Mouse (Mus musculus) G1E-ER4 (cell line): ENCODE data around the gene Mapkapk3. TPM values are rescaled to one million over a fixed set of nuclear protein-coding genes. Genes with fewer than 3 reads are reported as not detected.

ENCODE experiments used
- GATA1 ChIP-seq: IDR thresholded peaks from one replicate; pipeline ENCODE4 v1.8.0; 2012; ENCODE audit warnings: low read length, inconsistent platforms
- polyA plus RNA-seq: library from polyadenylated mRNA; stranded (reverse); fragments of >175 nt; gene quantifications from 2 replicates; pipeline ENCODE4 v1.2.3, GENCODE M21; 2012

Gene Mapkapk3
- 35.7 and 51.9 TPM in 2 replicates for polyA plus RNA-seq

DNA sequence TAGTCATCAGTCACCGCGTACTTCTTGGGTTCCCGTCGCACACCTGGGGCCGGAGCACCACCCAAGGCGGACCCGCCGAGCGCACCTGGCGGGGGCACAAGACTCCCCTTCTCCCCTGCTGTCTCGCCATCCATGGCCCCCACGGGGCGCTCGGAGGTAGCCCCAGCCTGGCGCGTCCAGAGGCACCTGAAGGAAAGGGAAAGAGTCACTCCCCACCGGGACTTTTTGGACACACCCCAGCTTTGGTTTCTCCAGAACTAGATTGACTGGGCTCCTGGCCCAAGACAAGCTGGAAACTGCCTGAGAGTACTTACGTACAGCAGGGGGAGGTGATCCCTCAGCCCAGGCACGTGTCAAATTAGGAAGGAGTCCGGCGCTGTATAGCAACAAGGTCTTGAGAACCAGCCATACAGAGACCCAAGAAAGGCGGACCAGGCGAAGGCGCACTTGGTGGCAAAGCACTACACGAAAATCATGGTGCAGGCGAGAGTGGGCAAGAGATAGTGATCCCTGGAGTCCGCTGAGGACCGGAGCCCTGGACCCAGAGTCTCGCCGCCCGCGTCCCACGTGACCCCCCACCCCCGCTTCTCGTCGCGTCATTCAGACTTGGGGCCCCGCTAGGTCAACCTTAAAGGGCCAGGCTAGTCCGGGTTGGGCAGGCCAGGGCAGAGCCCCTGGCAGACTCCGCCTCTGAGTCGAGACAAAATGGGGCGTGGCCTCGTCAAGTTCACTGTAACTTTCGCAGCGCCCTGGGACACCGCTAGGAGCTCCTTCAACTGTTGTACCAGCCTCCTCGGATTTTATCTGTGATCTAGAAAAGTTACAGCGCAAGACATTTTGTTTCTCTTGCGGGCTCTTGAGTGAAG, at the start of gene Mapkapk3:
Mapkapk3 (minus strand) TSS at position 667 of the 866 bp plus-strand sequence.
- no peak for TF ChIP-seq GATA1

DNA sequence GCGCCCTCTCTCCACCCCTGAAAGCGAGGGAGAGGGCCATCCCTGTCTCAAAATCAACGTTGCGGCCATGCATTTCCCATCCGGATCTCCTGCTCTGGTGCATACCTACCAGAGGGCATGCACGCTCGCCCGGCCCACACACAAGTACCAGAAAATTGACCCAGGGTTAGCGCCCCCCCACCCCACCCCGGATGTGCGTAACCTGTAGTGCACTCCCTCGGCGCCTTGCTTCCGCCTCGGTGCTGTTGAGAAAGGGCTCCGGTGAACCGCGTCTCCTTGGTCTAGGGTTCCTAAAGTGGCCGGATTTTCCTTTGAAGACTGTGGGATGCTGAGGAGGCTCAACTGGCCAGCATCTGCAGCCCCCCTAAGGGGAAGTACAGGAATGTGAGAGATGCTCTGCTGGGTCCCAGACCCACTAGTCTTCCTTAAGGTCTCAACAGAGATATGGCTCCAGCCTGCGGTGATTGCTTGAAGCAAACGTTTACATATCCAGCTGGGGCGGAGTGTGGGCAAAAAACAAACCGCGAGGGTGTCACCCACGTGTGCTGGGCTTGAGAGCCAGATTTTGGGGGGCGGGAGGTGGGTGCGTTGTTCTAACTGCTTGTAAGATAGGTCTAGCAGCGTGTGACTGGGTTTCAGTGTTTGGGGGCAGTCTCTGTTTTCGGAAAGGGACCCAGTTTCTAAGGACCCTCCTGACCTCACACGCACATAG, 48.7 kb upstream of the Mapkapk3 start, which contains the start of gene Hemk1:
Hemk1 (minus strand) TSS at position 179 of the 712 bp plus-strand sequence.
- TF ChIP-seq GATA1 = no peak

DNA sequence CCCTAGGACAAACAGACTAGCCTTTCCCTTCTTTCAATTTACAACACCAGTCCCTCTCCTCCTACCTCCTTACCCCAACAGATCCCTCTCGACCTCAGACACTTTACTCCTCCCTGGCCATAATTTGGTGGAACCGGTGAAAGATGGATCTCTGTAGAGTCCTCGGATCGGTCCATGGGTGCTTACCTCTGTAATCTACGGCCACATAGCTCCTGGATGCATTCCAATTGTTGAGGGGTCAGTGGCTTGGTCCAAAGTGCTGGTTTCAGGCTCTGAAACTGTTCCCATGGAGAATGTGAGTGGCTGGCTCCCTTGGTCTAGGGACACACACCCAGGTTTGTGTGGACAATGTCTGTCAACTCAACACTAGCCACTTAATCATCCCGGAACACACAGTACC, 46.7 kb upstream of the Mapkapk3 start:
- TF ChIP-seq GATA1 = no peak

DNA sequence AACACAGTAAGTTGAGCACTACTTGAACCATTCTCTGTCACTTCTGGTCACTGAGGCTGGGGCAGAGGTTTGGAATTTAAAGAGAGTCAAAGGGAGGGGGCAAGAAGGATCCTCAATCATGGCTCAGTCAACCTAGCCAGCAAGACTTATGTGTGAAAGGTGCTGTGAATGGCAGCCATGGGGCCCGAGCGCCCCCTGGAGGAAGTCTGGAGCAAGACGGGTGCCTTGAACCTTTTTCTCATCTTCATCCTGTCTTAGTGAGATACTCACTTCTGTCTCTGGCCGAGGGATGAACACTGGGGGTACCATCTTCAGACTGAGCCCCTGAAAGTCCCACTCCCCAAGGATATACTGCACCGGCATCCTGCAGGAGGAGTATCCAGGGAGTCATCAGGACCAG, 46.2 kb upstream of the Mapkapk3 start:
- no peak for TF ChIP-seq GATA1

DNA sequence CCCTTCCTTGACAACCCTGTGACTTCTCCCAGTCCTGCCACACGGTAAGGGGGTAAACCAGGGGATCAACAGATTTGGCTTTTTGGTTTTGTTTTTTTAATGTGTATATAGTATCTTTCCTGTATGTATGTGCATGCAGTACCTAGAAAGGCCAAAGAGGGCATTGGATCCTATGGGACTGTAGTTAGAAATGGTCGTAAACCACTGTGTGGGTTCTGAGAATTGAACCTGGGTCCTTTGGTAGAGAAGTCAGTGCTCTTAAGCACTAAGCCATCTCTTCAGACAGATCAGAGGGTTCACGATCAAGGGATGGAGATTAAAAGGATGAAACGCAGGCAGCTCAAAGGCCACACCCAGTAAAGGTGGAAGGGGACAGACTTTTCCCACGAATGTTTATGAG, 45.4 kb upstream of the Mapkapk3 start:
- TF ChIP-seq GATA1 = no peak

DNA sequence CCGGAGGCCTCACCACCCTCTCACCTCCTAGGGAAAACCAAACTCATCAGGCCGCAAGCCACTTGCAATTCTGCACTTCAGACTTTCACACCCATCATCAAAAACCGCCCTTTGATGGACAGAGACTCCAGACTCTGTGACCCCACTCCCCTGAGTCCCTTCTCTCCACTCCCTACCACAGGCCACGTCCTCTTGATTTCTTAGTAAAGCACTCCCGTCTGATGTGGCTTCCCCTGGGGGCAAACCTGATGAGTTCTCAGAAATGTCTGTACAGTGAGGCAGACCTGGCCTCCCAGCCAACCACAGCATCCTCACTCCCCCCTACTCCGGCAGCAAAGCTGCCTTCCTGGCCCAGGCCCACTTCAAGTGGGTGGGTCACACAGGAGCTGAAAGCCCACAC, 44.7 kb upstream of the Mapkapk3 start:
- TF ChIP-seq GATA1 = no peak

DNA sequence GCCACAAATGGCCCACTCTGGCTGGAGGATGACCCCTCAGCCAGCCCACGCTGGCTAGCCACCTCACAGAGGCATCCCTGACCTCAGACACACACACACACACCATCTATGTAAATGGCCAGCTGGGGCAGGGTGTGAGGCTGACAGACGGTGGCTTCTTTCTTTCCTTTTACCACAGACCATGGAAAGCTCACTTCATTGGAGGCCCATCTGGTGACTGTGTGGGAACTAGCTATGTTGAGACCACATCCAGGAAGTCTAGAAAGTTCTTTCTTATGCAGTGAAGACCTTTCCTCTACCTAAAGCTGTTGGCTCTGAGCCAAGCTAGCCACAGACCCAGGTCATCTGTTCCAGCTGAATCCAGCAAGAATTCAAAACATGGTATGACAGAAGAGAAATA, 44.0 kb upstream of the Mapkapk3 start:
- no peak for TF ChIP-seq GATA1

DNA sequence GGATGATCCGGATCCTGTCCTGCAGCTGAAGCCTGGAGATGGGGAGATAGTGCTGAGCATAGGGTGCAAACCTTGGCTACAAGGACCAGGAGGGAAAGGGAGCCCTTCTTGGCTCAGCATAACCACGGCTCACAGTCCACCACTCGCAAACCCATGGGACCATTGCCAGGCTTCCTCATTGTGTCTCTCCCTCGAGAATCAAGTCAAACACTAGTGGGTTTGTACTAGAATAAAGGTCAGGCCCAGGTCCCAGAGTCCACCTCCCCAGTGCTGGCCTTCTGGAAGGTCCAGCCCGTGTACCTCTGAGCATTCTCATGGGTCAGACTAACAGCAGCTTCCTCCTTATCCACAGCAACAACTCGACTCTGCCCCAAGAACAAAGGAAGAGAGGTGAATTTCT, 41.1 kb upstream of the Mapkapk3 start:
- TF ChIP-seq GATA1 = no peak

DNA sequence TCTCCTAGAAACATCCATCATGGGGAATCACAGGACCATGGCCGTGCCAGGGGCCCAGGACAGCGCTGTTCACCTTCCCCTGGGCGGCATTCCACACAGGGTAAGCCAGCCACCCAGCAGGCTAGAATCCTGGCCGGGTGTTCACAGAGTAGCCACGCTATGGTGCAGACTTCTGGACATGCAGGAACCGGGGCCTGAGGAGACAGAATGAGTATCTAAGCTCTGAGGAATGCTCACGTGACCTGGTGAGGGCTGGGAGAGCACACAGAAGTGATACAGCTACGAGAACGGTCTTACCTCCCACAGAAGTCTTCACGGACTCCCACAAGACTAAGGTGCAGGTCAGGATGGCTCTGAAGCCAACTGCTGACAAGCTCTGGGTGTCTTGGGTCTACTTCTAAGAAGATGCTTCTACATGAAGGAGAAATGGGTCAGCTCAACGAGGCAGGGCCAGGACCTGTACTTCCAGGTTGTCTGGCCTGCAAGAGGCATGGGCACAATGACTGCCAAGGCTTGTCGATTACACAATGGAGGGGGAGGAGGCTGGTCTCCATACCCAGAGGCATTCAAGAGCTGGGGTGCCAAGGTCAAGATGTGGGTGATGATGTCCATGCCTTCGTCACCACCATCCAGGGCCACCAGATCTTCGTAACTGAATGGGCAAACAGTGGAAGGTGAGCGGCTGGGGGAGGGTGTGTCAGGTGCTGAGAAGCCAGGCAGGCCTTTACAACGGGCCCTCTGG, 38.4 kb upstream of the Mapkapk3 start:
- no peak for TF ChIP-seq GATA1

DNA sequence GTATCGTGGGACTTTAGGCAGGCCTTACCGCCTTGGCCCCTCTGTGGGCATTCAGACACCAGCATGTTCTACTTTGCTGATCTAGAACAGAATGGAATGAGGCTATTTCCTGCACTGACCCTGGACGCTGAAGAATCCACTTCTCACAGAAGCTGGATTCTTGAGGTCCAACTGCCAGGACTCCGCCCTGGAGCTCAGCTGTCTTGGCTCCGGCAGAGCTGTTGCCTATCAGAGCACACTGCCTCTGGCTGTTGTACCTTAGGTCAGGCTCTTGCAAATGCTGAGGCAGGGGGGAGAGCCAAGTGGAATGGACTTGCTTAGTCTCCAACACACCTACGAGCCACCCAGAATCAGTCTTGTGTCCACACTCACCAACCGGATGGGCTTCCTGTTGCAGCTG, 36.2 kb upstream of the Mapkapk3 start:
- TF ChIP-seq GATA1 = no peak

DNA sequence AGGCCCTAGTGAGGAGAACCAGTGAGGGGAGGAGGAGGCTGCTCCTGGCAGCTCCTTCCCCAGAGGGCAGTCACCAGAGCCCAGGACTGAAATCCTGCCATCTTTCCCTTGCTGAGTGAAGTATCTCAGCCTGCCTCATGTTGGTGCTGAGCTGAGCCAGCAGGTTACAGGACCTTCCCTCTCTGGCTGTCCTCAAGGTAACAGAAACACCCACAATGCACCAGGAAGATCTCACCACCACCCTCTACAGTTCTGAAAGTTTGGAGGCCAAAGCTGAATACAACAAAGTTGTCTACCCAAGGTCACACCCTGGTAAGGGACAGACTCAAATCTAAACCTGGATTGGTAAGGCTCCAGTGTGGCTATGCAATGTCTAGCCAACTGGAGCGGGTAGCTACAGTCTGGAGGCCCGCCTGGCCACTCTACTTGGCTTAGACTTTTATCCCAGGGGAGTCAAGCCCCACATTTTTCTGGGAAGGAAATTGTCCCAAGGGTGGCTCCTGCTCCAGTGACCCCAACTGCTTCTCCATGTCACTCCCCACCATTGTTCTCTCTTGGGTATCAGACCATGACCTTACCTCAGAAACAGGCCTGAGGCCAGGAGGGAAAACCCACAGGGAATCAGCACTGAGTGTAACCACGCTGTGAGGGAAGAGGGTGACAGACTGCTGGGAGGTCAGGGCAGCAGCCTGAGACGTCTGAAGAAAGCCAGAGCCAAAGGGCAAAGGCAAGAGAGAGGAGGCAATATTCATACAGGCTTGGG, 35.3 kb upstream of the Mapkapk3 start:
- TF ChIP-seq GATA1 = no peak

DNA sequence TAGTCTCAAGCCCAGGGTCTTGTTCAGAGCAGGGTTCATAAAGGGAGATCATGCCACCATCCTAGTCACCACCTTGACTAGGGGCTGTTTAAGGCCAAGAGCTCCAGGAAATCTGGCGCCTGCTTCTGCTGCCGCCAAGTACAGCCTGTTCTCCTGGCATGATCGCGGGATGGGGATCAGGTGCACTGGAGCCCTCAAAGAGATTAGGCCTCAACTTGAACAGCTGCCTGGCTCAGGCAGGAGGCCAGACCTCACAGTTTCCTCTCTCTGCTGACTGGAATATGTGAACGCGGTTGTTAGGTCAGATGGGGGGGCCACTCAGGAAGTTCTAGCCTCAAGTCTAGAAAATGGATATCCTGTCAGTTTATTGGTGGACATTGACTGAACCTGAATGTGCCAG, 33.9 kb upstream of the Mapkapk3 start:
- TF ChIP-seq GATA1 = no peak

DNA sequence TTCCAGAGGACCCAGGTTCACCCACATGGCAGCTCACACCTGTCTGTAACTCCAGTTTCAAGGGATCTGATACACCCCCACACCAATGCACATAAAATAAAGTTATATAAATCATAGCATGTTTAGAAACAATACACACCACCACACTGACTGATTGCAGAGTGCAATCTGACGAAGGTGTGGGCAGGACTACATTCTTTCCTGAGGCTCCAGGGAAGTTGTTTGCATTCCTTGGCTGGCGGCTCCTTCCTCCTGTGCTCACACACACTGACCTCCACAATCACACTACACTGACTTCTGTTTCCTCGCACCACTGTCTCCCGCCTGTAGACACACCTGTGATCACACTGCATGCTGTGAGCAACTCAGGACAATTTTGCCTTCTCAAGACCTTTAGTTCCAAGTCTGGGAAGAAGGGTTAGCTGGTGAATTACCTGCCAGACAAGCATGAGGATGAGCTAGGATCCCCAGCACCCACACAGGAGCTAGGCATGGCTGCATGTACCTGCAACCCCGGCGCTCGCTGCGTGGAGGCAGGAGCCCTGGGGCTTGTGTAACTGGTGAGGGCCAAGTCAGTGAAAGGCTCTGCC, 32.9 kb upstream of the Mapkapk3 start:
- TF ChIP-seq GATA1 = no peak

DNA sequence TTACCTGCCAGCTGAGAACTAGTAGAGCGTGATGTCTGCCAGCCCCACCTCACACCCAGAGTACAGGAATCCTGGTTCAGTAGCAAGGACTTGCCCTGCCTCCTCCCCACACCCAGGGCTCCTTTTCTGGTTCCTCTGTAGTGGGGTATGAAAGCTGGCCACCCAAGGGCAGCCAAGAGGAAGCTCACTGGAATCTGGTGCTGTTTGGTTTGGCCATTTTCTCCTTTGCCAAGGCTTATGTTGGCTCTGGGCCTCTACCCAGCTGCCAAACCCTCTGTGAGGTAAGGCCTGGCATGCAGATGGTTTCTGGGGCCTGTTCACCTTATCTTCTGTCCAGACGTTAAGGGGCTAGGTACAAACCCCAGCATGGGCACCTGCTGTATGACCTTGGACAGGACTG, 26.1 kb upstream of the Mapkapk3 start:
- TF ChIP-seq GATA1 = no peak

DNA sequence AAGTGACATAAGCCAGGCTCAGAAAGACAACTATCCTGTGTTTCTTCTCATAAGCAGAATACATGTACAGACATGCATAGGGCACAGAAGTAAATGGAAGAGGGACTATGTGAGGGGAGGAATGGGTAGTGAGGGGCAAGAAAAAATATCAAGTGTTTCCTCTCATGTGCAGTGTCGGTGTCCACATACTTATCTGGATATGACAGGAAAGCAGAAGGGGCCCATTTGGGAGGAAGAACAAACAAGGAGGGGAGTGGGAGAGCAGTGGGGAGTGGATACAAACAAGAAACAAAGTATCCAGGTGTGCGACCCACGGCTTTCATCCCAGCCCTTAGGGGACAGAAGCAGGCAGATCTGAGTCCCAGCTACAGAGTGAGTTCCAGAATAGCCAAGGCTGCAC, 24.2 kb upstream of the Mapkapk3 start:
- no peak for TF ChIP-seq GATA1
